Mouse (Mus musculus): ENCODE measurements around the gene 2300003K06Rik. TPM values are rescaled to one million over a fixed set of nuclear protein-coding genes. Genes with fewer than 3 reads are reported as not detected.

2300003K06Rik gene
- polyA plus RNA-seq, 1 experiment: not detected

DNA sequence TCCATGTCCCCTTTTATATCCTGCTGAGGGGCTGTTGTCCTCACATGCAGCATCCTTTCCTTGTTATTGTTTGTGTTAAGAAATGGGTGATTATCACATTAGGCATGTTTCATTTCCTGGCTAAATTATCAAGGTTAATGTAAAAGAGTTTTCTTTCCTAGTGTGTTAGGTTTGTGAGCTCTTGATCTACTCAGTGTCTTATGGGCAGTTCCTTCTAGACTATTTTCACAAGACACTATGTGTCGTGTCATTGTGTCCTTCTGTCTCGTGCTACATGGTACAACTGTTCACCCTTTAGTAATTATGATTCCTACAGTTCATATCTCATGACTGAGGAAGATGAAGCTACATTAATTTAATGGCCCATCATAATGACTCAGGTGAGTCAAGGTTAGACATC lies 44.5 kb downstream of the 2300003K06Rik start, which contains the start of gene Gm11596:
Gene Gm11596 (minus strand): TSS at position 101 of the 400 bp plus-strand sequence.
- Histone ChIP-seq H3ac (ENCODE audit: control insufficient read depth, insufficient read length, low read depth) (no peak within 1 kb of the TSS), H3K79me2 (ENCODE audit: control insufficient read depth, insufficient read depth) (no peaks in the 10 kb centered on the region), H3K36me3 (ENCODE audit: control insufficient read depth, insufficient read depth) (no peaks in the 10 kb centered on the region), H3K4me3 (ENCODE audit: insufficient read depth, poor library complexity, severe bottlenecking) (no peak within 1 kb of the TSS), H3K27me3 (ENCODE audit: control insufficient read depth, insufficient read depth, insufficient read length) (peaks cover 12% of the 10 kb centered on the region), H3K79me3 (ENCODE audit: low read depth) (no peaks in the 10 kb centered on the region)
- TF ChIP-seq MAX (IDR thresholded peaks at IDR 0.05): no peak
- no peak for TF ChIP-seq MYOG (IDR thresholded peaks at IDR 0.05; ENCODE audit: control insufficient read depth, extremely low read depth, insufficient read length)
- TF ChIP-seq CEBPB (IDR thresholded peaks at IDR 0.05; ENCODE audit: low read depth): no peak
- TF ChIP-seq CTCF (IDR thresholded peaks at IDR 0.05; ENCODE audit: control insufficient read depth, insufficient read depth, insufficient read length): no peak
- no peak for TF ChIP-seq MYOD1 (IDR thresholded peaks at IDR 0.05; ENCODE audit: control insufficient read depth, insufficient read length, low read depth)
- no peak for TF ChIP-seq USF1 (IDR thresholded peaks at IDR 0.05; ENCODE audit: low read depth)
- TF ChIP-seq FOSL1 (IDR thresholded peaks at IDR 0.05; ENCODE audit: insufficient read depth, low read length, poor library complexity, severe bottlenecking): no peak

Other genes starting within 250 kb of the 2300003K06Rik start
- gene Krtap1-3, start 246.7 kb downstream of the 2300003K06Rik start, polyA plus RNA-seq (2012; fragmentation: generic; extraction: Trizol): not detected
- not detected for gene Krtap9-3, start 240.0 kb downstream of the 2300003K06Rik start, polyA plus RNA-seq (2012; fragmentation: generic; extraction: Trizol)
- gene Gm11938, start 234.8 kb downstream of the 2300003K06Rik start, polyA plus RNA-seq (2012; fragmentation: generic; extraction: Trizol): not detected
- gene Gm11937, start 227.9 kb downstream of the 2300003K06Rik start, polyA plus RNA-seq (2012; fragmentation: generic; extraction: Trizol): not detected
- gene Krtap2-4, start 223.2 kb downstream of the 2300003K06Rik start, polyA plus RNA-seq (2012; fragmentation: generic; extraction: Trizol): not detected
- gene Gm11562, start 217.6 kb downstream of the 2300003K06Rik start, polyA plus RNA-seq (2012; fragmentation: generic; extraction: Trizol): not detected
- gene Krtap4-1, start 209.8 kb downstream of the 2300003K06Rik start, polyA plus RNA-seq (2012; fragmentation: generic; extraction: Trizol): not detected
- not detected for gene Krtap4-2, start 203.0 kb downstream of the 2300003K06Rik start, polyA plus RNA-seq (2012; fragmentation: generic; extraction: Trizol)
- not detected for gene Krtap4-7, start 194.0 kb downstream of the 2300003K06Rik start, polyA plus RNA-seq (2012; fragmentation: generic; extraction: Trizol)
- not detected for gene Gm11555, start 187.8 kb downstream of the 2300003K06Rik start, polyA plus RNA-seq (2012; fragmentation: generic; extraction: Trizol)
- not detected for gene Gm11563, start 179.1 kb downstream of the 2300003K06Rik start, polyA plus RNA-seq (2012; fragmentation: generic; extraction: Trizol)
- not detected for gene Krtap4-6, start 172.1 kb downstream of the 2300003K06Rik start, polyA plus RNA-seq (2012; fragmentation: generic; extraction: Trizol)
- gene Gm14190, start 147.3 kb downstream of the 2300003K06Rik start, polyA plus RNA-seq (2012; fragmentation: generic; extraction: Trizol): not detected
- not detected for gene Gm14180, start 103.8 kb downstream of the 2300003K06Rik start, polyA plus RNA-seq (2012; fragmentation: generic; extraction: Trizol)
- not detected for gene Gm11595, start 65.2 kb downstream of the 2300003K06Rik start, polyA plus RNA-seq (2012; fragmentation: generic; extraction: Trizol)
- not detected for gene Krtap4-8, start 57.4 kb downstream of the 2300003K06Rik start, polyA plus RNA-seq (2012; fragmentation: generic; extraction: Trizol)
- gene Krtap4-9, start 52.9 kb downstream of the 2300003K06Rik start, polyA plus RNA-seq (2012; fragmentation: generic; extraction: Trizol): not detected
- gene Gm11596, start 44.6 kb downstream of the 2300003K06Rik start, polyA plus RNA-seq (2012; fragmentation: generic; extraction: Trizol): not detected
- gene Gm11569, start 39.1 kb downstream of the 2300003K06Rik start, polyA plus RNA-seq (2012; fragmentation: generic; extraction: Trizol): not detected
- gene Gm11554, start 33.6 kb downstream of the 2300003K06Rik start, polyA plus RNA-seq (2012; fragmentation: generic; extraction: Trizol): not detected
- not detected for gene Krtap4-13, start 28.2 kb downstream of the 2300003K06Rik start, polyA plus RNA-seq (2012; fragmentation: generic; extraction: Trizol)
- not detected for gene Gm11564, start 22.4 kb downstream of the 2300003K06Rik start, polyA plus RNA-seq (2012; fragmentation: generic; extraction: Trizol)
- not detected for gene Krtap4-16, start 13.5 kb upstream of the 2300003K06Rik start, polyA plus RNA-seq (2012; fragmentation: generic; extraction: Trizol)
- gene Gm11568, start 19.9 kb upstream of the 2300003K06Rik start, polyA plus RNA-seq (2012; fragmentation: generic; extraction: Trizol): not detected
- gene Gm11559, start 26.4 kb upstream of the 2300003K06Rik start, polyA plus RNA-seq (2012; fragmentation: generic; extraction: Trizol): not detected
- not detected for gene Krtap9-1, start 35.3 kb upstream of the 2300003K06Rik start, polyA plus RNA-seq (2012; fragmentation: generic; extraction: Trizol)
- gene Gm11567, start 41.1 kb upstream of the 2300003K06Rik start, polyA plus RNA-seq (2012; fragmentation: generic; extraction: Trizol): not detected
- not detected for gene Krtap31-1, start 69.9 kb upstream of the 2300003K06Rik start, polyA plus RNA-seq (2012; fragmentation: generic; extraction: Trizol)
- not detected for gene Gm11565, start 76.7 kb upstream of the 2300003K06Rik start, polyA plus RNA-seq (2012; fragmentation: generic; extraction: Trizol)
- gene Krtap31-2, start 98.2 kb upstream of the 2300003K06Rik start, polyA plus RNA-seq (2012; fragmentation: generic; extraction: Trizol): not detected
- gene Krtap9-5, start 110.4 kb upstream of the 2300003K06Rik start, polyA plus RNA-seq (2012; fragmentation: generic; extraction: Trizol): not detected
- gene Krtap29-1, start 141.0 kb upstream of the 2300003K06Rik start, polyA plus RNA-seq (2012; fragmentation: generic; extraction: Trizol): not detected
- gene Krtap16-1, start 148.5 kb upstream of the 2300003K06Rik start, polyA plus RNA-seq (2012; fragmentation: generic; extraction: Trizol): not detected
- gene Krtap17-1, start 155.9 kb upstream of the 2300003K06Rik start, polyA plus RNA-seq (2012; fragmentation: generic; extraction: Trizol): not detected
- 0.02 TPM for gene Krt33a, start 178.1 kb upstream of the 2300003K06Rik start, polyA plus RNA-seq (2012; fragmentation: generic; extraction: Trizol)
- gene Krt33b, start 191.8 kb upstream of the 2300003K06Rik start, polyA plus RNA-seq (2012; fragmentation: generic; extraction: Trizol): not detected
- not detected for gene Krt34, start 203.5 kb upstream of the 2300003K06Rik start, polyA plus RNA-seq (2012; fragmentation: generic; extraction: Trizol)
- gene Krt31, start 212.5 kb upstream of the 2300003K06Rik start, polyA plus RNA-seq (2012; fragmentation: generic; extraction: Trizol): not detected